Mouse (Mus musculus) intestine, embryonic 16.5 days (tissue): ENCODE results near the gene Otulin. TPM values are rescaled to one million over a fixed set of nuclear protein-coding genes. Genes with fewer than 3 reads are reported as not detected.

Experiments
- ATAC-seq: fragments of 200-750 bp; cut with Nextera tagmentation; 2 replicates; pipeline ENCODE4 v1.8.0; 2017; ENCODE audit warnings: moderate TSS enrichment, moderate library complexity
- H3K27ac ChIP-seq: fragments of 300-500 bp; sonication (generic); 2 replicates; pipeline ENCODE4 v1.5.1; 2014; ENCODE audit warnings: mild to moderate bottlenecking, low read length
- H3K27me3 ChIP-seq: fragments of 300-500 bp; sonication (generic); replicated peaks from 2 replicates; pipeline ENCODE4 v1.6.1; 2014; ENCODE audit warnings: low read length, control low read depth, mixed read lengths; ENCODE audit not compliant: control insufficient read depth, insufficient read depth
- H3K36me3 ChIP-seq: fragments of 300-500 bp; sonication (generic); 2 replicates; pipeline ENCODE4 v1.6.1; 2014; ENCODE audit warnings: low read length, control low read depth; ENCODE audit not compliant: control insufficient read depth, insufficient read depth
- H3K4me1 ChIP-seq: fragments of 300-500 bp; sonication (generic); 2 replicates; pipeline ENCODE4 v1.6.1; 2014; ENCODE audit warnings: low read length, control low read depth, mixed read lengths; ENCODE audit not compliant: control insufficient read depth, insufficient read depth
- H3K4me2 ChIP-seq: fragments of 300-500 bp; sonication (generic); 2 replicates; pipeline ENCODE4 v1.6.1; 2014; ENCODE audit warnings: low read depth, low read length, control low read depth
- H3K4me3 ChIP-seq: fragments of 300-500 bp; sonication (generic); 2 replicates; pipeline ENCODE4 v1.5.1; 2014; ENCODE audit warnings: mild to moderate bottlenecking, low read length
- H3K9ac ChIP-seq: fragments of 300-500 bp; sonication (generic); 2 replicates; pipeline ENCODE4 v1.6.1; 2014; ENCODE audit warnings: low read depth, low read length
- H3K9me3 ChIP-seq: fragments of 300-500 bp; sonication (generic); 2 replicates; pipeline ENCODE4 v1.6.1; 2016; ENCODE audit warnings: low read length, control low read depth; ENCODE audit not compliant: control insufficient read depth
- WGBS: fragments of 180-500 bp; shearing (Covaris S2); extraction: QIAGEN DNeasy Blood & Tissue Kit; methylation state at CpG from one replicate; pipeline ENCODE4 v1.1.7; 2014; 5-methylcytosine and 5-hydroxymethylcytosine counted together
- microRNA-seq: library from miRNA; unstranded; fragments of <30 nt; microRNA quantifications from one replicate; pipeline ENCODE4, GENCODE M21; 2016
- polyA plus RNA-seq: library from polyadenylated mRNA; unstranded; fragments of >200 nt; fragmentation: Nextera tagmentation; extraction: Ambion mirVana; gene quantifications from 2 replicates; pipeline ENCODE4 v1.2.1, GENCODE M21; 2015

The Otulin gene
- polyA plus RNA-seq, 1 experiment from 2014 or later: 4.7 TPM

DNA sequence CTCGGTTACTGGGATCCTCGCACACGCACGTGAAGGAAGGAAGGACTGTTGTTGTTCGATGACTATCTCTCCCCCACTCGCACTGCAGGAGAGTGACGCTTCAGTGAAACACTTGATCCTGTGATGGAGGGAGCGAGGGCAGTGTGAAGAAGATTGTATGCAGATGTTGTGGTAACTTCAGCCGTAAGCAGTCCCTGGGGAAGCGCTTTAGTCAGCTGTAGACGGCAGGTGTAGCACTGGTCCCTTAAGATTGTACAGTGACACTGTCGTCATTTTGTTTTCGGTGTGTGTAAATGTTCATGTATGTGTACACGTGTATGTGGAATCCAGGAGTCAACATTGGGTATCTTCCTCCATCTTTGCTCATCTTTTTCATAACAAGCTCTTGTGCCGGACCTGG, 130.1 kb downstream of the Otulin start:
- 86% methylated on average over 15 of the region's 15 CpGs for WGBS

DNA sequence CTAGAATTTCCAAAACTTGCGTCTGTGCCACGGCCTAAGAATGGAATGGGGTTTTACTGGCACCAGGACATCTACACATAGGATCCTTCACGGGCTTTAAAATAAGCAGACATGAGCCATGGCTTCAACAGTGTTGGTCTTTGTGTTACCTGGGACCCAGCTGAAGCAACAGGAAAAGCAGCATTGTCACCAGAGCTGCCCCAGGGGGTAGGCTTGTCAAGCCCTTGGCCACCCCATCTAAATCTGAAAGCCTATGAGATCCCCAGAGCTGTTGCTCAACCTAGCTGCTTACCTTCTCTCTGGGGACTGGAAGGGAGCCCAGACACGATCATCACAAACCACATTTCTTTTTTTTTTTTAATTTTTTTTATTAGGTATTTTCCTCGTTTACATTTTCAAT, 132.4 kb downstream of the Otulin start:
- no peak overlapping the region for H3K27ac ChIP-seq
- H3K4me3 ChIP-seq: no peak overlapping the region
- H3K36me3 ChIP-seq: no peaks in the 10 kb centered on the region
- no peak for ATAC-seq
- H3K27me3 ChIP-seq: no peaks in the 10 kb centered on the region
- no peak overlapping the region for H3K4me2 ChIP-seq
- no peak overlapping the region for H3K9ac ChIP-seq
- peaks cover 14% of the 10 kb centered on the region for H3K4me1 ChIP-seq
- no peaks in the 10 kb centered on the region for H3K9me3 ChIP-seq
- 83% methylated on average over 5 of the region's 5 CpGs for WGBS

More for the DNA sequence above, 130.1 kb downstream of the Otulin start:
- ATAC-seq: no peak
- Histone ChIP-seq H3K4me2 (no peak overlapping the region), H3K27me3 (no peaks in the 10 kb centered on the region), H3K4me3 (no peak overlapping the region), H3K9me3 (no peaks in the 10 kb centered on the region), H3K27ac (no peak overlapping the region), H3K36me3 (no peaks in the 10 kb centered on the region), H3K9ac (no peak overlapping the region), H3K4me1 (peaks cover 20% of the 10 kb centered on the region)

DNA sequence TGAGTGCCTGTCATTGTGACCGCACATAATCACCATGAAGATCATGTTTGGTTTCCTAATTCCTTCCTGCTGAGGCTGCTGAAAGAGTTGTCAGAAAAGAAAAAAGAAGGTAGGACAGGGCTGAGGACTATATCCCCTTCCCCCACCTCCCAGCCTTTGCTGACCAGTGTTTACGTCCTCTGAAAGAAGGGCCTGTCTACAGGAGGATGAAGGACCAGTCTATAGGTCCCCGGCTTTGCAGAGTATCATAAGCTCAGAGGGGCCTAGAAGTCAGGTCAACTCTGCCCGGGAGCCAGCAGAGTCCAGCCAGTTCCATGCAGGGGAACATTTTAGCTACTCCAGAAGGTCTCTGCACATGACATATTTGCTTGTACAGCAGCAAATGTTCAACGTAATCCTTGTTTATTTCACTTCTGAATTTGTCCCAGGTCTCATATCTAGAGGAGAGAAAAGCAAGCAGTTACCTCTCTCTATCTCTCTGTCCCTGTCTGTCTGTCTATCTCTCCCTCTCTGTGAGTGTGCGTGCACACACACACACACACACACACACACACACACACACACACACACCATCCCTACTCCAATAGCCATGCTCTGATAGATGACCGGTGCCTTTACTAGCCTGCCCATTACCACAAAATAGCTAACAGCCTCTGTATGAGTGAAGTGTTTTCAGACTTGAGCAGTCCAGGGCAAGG, 133.0 kb downstream of the Otulin start:
- ATAC-seq: no peak

DNA sequence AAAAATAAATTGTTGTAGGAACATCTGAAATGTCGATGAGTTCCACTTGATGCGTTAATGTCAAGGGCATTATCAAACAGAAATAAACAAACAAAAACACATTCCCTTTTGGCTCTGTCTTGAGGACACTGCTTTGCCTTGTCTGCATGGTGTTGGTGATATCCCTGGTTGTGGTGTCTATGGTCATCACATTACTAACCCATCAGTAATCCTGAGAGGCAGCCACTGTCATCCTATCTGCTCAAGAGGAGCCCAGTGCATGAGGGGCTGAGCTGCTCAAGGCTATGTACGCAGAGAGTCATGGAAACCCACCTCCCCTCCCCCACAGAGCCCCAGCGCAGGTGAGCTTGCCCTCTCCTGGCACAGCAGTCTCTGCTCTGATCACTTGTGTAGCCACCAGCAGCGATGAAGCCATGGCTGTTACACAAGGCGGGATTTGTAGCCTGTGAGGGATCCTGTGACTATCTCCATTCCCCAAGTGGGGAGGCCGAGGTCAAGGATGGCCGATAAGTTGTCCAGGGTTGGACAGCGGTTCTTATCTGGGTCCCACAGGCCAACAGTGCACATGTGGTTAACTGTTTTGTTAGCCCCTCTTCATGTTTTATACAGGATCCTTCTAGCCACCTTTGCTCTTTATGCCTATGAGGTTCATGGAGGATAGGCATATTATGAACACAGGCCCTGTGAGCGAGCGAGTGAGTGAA, 133.7 kb downstream of the Otulin start:
- no peaks in the 10 kb centered on the region for H3K27me3 ChIP-seq
- no peaks in the 10 kb centered on the region for H3K36me3 ChIP-seq
- peak; percentile 54 for ATAC-seq
- no peak overlapping the region for H3K9ac ChIP-seq
- no peaks in the 10 kb centered on the region for H3K9me3 ChIP-seq
- WGBS: 81% methylated on average over 11 of the region's 11 CpGs
- no peak overlapping the region for H3K27ac ChIP-seq
- H3K4me2 ChIP-seq: no peak overlapping the region
- peaks cover 20% of the 10 kb centered on the region for H3K4me1 ChIP-seq
- no peak overlapping the region for H3K4me3 ChIP-seq

More for the DNA sequence above, 133.0 kb downstream of the Otulin start:
- Histone ChIP-seq H3K9me3 (no peaks in the 10 kb centered on the region), H3K27ac (no peak overlapping the region), H3K9ac (no peak overlapping the region), H3K36me3 (no peaks in the 10 kb centered on the region), H3K4me1 (peaks cover 15% of the 10 kb centered on the region), H3K27me3 (no peaks in the 10 kb centered on the region), H3K4me3 (no peak overlapping the region), H3K4me2 (no peak overlapping the region)
- 72% methylated on average over 7 of the region's 7 CpGs for WGBS

DNA sequence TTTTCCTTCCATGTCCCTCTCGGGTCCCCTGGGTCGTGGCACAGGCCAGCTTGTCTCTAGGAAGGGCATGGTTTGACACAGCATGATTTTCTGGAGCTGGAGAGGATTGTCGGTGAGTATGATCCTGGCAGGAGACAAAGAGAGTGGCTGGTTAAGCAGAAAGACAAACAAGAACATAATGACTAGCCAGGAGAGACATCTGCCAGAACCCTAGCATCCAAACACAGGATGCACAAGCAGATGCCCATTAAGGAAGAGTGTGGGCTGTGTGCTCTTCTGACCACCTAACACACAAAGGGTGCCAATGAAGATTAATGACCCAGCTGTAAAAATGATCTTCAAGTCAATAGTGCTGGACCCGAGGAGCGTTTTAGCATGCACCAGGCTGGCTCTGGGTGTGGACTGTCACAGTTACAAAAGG, 134.5 kb downstream of the Otulin start:
- Histone ChIP-seq H3K27ac (no peak overlapping the region), H3K4me2 (no peak overlapping the region), H3K9me3 (no peaks in the 10 kb centered on the region), H3K4me3 (no peak overlapping the region), H3K27me3 (no peaks in the 10 kb centered on the region), H3K4me1 (peaks cover 21% of the 10 kb centered on the region), H3K36me3 (no peaks in the 10 kb centered on the region), H3K9ac (no peak overlapping the region)
- ATAC-seq: no peak
- WGBS: 27% methylated on average over 5 of the region's 5 CpGs

DNA sequence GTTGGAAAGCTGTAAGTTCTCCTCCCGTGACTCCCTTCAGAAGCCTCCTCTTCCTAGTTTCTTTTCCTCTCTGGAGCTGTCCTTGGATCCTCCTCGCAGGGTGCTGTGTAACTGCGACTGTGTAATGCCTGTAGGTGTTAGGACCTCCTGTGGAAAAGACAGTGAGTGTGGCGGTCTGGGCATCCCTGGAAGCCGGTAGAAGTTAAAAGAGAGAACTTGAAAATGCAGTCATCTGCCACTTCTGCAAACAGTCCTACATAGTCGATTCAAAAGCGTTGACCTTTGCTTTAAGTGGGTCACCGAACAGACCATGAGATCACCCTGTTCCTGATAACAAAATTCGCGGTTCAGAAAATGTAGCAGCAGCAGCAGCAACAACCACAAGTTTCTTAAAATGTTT, 137.0 kb downstream of the Otulin start:
- Histone ChIP-seq H3K9me3 (no peaks in the 10 kb centered on the region), H3K9ac (0 out of 2 replicates have a peak overlapping the region, but pooled peaks have one; percentile 10), H3K27ac (0 out of 2 replicates have a peak overlapping the region, but pooled peaks have one; percentile 17), H3K36me3 (no peaks in the 10 kb centered on the region), H3K4me3 (no peak overlapping the region), H3K27me3 (no peaks in the 10 kb centered on the region), H3K4me1 (peaks cover 33% of the 10 kb centered on the region), H3K4me2 (no peak overlapping the region)
- ATAC-seq: no peak
- 36% methylated on average over 10 of the region's 10 CpGs for WGBS

DNA sequence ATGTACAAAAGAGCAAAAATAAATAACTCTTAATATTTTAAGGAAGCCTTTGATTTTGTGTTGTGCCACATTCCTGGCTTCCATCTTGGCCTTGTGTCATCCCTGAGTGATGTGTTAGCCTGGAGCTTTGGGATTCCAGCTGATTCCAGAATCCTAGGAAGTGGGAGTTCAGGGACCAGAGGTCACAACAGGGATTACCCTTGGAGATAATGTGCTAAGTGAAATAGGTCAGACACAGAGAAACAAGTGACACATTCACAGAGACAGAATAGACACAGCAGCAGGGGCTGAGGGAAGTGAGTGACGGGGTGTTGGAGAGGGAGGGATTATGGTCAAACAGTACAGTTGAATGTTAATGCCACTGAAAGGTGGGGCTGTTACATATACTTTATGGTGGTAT, 137.8 kb downstream of the Otulin start:
- no peaks in the 10 kb centered on the region for H3K9me3 ChIP-seq
- H3K27ac ChIP-seq: no peak overlapping the region
- ATAC-seq: no peak
- no peaks in the 10 kb centered on the region for H3K27me3 ChIP-seq
- H3K4me3 ChIP-seq: no peak overlapping the region
- no peak overlapping the region for H3K4me2 ChIP-seq
- H3K36me3 ChIP-seq: no peaks in the 10 kb centered on the region
- H3K4me1 ChIP-seq: peaks cover 37% of the 10 kb centered on the region
- 74% methylated on average over 1 of the region's 1 CpGs for WGBS
- no peak overlapping the region for H3K9ac ChIP-seq

Small RNAs within 50 kb of the gene (microRNA-seq; reads per million reads assigned to microRNA genes)
- not detected for gene Mir7117

Other genes with a start within 250 kb of the Otulin start
- 5.9 and 12.1 TPM in 2 replicates for gene Ank, start 164.0 kb downstream of the Otulin start, polyA plus RNA-seq
- gene Otulinl, start 50.9 kb upstream of the Otulin start, polyA plus RNA-seq: 10.7 and 11.0 TPM in 2 replicates